Mouse (Mus musculus) ES-Bruce4 (cell line): Measurements from ENCODE around the gene Cep170.

ENCODE experiments used
- CTCF ChIP-seq: IDR thresholded peaks from one replicate; pipeline ENCODE4 v1.8.1; 2011; ENCODE audit warnings: low read depth, low read length
- EP300 ChIP-seq: IDR thresholded peaks from 2 replicates; pipeline ENCODE4 v1.6.1; 2011; ENCODE audit warnings: low read depth, low read length; ENCODE audit not compliant: insufficient read depth
- POLR2A ChIP-seq: IDR thresholded peaks from one replicate; pipeline ENCODE4 v1.8.1; 2011; ENCODE audit warnings: low read length; ENCODE audit not compliant: insufficient read depth

- no peak for TF ChIP-seq POLR2A
- TF ChIP-seq EP300 = no peak
- no peak for TF ChIP-seq CTCF
These were observed 13.0 kb downstream of the Cep170 start for GRCm38 (mm10) chr1:176800728-176801365.
